Mouse (Mus musculus) adrenal gland, postnatal 36 days (tissue): ENCODE measurements around the gene Pde6d. TPM values are rescaled to one million over a fixed set of nuclear protein-coding genes. Genes with fewer than 3 reads are reported as not detected.
"Not testable (repeated sequence)": the region's sequence is repeated elsewhere in the genome, so short reads cannot be mapped to it uniquely, and the experiment has no call there.

Experiments
- DNase-seq, 2 experiments: peaks; one replicate each; pipeline ENCODE4 v3.0.0; 2021; ENCODE audit warnings: mixed read lengths in 1 of 2
- total RNA-seq, 2 experiments: library from RNA; stranded (reverse); gene quantifications; 2 replicates each; pipeline ENCODE4 v1.2.3; 2021

Gene Pde6d
- total RNA-seq, 2 experiments from 2014 or later = 31.2 to 35.7 TPM

DNA sequence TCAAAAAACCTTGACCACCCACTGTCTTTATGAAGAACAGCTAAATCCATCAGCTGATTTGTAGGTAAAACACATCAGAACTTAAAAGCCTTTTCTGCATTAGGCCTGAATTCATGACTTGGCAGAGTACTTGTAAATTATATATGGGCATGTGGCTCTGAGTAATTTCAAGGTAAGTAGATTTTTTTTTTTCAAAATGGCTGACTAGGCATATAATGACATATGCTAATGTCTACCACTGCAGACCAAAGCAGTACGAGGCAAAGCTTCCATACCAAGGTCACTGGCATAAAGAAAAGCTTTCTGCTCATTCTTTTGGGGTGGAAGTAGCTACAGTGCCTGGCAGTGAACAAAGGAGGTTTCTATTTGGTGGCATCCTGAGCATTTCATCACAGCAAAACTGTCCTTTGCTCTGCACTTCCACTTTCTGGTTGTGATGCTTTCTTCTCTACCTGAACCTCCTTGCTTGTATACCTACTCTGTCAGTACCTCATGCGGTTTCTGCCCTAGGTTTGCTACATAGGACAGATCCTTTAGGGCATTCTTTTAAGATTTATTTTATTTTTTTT is 13.1 kb downstream of the Pde6d start:
- no peak for DNase-seq

DNA sequence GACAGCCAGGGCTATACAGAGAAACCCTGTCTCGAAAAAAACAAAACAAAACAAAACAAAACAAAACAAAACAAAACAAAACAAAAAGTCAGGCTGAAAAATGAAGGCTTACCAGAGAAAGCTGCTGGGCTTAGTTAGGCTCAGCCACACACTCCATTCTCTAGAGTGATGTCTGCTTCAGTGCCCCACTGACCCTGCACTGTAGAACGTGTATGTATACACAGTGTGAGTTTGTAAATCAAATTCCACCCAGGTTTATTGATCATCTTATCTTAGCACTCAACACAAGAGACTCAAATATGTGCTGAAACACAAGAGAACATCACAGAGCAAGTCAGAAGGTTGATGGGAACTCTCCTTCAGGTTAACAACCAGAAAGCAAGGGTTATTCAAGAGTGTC is 14.0 kb downstream of the Pde6d start:
- no peak for DNase-seq

DNA sequence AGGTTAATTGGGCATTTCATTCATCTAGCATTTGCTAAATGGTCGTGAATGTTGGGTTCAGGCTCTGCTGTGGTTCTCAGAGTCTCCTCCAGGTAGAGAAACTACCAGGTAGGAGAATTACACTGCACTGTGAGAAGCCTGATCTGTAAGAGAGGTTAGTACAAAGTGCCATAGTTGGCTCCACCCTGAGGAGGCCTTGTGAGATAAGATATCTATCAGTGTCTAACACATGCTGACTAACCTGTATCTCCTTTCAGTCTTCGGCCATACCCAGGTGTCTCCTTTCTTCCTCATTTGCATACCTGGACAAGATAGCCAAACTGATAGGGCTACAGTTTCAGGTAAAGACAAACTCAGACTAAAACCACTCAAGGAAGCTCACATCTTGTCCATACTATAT is 19.8 kb downstream of the Pde6d start:
- no peak for DNase-seq

DNA sequence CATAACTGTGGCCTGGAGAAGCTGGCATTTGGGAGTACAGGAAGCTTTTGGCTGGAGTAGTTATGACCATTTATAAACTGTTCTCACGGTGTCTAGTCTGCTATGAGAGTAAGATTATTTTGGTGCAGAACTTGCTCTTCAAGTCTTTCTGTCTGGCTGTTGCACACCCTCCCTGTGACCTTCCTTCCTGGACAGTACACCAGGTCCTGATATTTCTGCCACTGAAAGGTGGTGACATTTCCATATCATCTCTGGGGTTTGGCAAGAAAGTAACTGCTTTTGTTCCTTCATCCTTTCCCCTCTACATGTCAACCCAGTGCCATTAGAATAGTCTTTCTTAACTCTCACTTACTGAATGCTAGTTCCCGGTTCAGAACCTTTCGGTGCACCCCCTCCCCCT is 23.2 kb downstream of the Pde6d start:
- no peak for DNase-seq

DNA sequence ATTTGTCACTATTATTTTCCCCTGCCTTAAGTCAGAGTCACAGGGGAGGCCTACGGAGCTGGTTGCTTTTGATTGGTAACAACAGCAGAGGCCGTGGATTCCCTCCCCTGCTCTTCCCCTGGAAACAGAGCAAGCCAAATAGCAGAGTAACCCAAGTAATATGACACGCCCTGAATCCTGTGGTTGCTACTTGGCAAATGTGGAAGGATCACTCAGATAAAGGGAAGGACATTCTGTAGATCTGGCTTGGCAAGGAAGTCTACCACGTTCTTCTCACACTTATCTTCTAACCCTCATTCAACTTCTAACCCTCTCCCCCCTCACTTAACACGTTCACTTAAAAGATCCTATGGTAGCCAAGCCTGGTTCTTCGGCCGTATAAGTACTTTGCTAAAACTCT is 24.6 kb downstream of the Pde6d start:
- no peak for DNase-seq

DNA sequence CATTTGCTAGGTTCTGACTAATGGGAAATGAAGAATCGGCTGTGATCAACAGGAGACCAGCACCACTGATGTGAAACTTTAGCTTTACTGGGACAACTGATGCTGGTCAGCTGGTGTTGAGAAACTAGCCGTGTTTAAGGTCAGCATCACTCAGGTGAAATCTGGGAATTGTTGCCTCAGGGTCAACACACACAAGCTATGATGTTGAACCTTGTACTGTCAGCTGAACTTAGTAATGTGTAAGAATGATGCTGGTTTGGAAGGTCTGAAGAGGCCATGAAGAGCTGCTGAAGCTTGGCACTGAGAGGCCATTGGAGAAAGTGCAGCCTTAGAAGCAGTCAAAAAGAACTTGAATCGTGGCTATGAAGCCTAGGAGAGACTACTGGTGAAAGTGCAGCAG is 26.8 kb downstream of the Pde6d start:
- no peak for DNase-seq

DNA sequence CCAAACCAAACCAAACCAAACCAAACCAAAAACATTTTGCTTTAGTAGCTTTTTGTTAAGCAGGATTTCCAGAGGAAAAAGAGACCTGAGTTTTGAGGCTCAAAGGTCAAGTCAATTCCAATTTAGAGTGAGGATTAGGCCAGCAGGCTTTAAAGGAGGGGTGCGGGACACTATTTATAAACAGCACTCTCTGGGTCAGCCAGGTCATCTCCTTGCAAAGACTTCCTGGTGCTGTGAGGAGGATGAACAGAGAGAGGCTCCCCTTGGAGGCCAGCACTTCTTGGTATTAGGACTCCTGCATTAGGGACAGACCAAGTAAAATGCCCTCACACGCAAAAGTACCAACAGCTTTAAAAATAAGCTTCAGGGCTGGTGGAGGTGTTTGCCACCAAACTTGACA is 30.6 kb downstream of the Pde6d start:
- no peak for DNase-seq

DNA sequence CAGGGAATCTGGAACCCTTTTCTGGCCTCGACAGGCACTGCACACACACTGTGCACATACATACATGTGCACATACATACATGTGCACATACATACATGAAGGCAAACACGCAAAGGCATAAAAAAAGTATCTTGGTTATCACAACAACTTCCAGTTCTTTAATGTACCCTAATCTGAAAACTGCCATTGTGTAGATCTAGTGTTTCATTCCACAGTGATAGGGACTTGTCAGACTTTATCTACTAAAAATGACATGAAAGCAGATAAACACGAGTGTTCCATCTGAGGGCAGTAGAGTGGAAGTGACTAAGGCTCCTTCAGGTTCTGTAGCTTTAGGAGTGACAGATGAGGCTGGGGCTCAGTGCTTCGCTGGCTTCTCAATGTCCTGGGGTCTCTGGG is 31.1 kb downstream of the Pde6d start:
- no peak for DNase-seq

DNA sequence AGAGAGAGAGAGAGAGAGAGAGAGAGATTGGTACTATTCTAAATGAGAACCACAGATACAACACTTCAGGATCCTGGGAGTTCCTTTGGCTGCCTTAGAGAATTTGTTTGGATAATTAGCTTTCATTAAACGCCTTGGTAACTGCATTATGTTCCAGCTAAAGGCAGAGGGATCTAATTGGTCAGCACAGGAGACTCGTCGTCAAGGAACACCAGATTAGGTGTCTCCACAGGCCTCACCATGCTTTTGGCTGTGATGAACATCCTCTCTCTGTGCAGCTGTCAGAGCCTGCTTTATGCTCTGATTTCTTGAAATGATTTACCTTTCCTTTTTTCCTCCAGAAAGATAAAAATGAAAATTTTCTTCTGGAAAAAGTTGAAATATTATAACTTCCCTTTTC is 35.6 kb downstream of the Pde6d start:
- DNase-seq = no peak

DNA sequence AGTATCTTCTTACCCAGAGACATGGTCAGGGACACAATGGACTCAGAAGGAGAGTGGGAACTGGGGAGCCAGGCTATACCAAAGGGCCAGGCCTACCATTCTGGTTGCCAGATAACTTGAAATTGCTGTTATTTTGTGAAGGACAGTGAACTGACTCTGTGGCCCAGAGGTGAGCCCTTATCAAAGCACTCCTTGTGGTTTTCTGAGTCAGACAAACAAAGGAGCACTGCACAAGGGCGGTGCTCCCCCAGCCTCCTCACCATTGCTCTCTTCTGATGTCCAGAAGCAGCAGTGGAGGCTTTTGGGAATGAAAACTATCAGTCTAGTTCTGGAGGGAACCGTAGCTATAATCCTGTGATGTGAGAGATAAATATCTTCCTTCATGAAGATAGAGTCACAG is 39.8 kb downstream of the Pde6d start:
- no peak for DNase-seq

DNA sequence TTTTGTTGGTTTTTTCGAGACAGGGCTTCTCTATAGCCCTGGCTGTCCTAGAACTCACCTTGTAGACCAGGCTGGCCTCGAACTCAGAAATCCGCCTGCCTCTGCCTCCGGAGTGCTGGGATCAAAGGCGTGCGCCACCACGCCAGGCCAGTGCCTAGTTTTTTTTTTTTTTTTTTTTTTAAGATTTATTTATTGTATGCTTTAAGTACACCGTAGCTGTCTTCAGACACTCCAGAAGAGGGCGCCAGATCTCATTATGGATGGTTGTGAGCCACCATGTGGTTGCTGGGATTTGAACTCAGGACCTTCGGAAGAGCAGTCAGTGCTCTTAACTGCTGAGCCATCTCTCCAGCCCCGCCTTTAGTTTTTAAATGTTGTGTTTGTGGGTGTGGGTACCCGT is 42.8 kb downstream of the Pde6d start:
- not testable (repeated sequence) for DNase-seq

DNA sequence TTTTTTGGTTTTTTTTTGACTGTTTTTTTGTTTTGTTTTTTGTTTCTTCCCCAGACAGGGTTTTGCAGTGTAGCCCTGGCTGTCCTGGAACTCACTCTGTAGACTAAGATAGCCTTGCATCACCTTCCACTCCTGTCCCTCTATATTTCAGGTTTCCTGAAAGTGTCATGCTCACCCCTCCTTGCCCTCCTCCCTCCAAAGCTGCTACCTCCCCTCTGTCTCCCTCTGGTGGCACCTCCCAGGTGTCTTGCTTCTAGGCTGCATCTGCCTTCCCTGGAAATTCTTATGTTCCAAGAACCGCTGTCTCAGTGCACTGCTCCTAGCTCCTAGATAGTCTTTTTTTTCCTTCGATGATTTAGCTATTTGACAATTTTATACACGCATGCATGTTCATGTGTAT is 44.0 kb downstream of the Pde6d start:
- no peak for DNase-seq

DNA sequence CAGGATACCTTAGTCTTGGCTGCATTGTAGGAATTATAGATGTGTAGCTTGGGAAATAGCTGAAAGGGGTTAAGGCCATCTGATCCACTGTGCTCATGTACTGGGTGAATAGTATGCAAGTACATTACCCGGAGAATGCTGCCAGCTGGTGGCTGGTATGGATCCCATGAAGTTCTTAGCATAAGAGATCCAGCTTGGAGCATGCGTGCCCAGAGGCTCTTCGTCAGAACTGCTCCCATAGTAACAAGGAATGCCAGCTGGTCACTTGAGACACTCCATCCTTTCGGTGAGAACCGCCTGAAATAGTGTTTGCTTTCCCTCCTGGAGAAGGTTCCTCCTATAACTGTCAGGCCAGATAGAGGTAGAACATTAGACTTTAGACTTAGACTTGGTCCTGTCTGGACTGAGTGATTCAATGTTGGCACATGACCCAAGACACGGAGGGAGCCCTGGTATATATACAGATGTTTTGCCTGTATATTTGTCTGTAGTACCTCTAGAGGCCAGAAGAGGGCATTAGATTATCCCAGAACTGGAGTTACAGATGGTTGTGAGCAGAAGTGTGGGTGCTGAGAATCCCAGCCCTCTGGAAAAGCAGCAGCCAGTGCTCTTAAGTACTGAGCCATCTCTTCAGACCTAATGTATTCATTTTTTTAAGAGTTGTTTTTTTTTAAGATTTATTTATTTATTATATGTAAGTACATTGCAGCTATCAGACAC is 48.9 kb downstream of the Pde6d start:
- no peak for DNase-seq

DNA sequence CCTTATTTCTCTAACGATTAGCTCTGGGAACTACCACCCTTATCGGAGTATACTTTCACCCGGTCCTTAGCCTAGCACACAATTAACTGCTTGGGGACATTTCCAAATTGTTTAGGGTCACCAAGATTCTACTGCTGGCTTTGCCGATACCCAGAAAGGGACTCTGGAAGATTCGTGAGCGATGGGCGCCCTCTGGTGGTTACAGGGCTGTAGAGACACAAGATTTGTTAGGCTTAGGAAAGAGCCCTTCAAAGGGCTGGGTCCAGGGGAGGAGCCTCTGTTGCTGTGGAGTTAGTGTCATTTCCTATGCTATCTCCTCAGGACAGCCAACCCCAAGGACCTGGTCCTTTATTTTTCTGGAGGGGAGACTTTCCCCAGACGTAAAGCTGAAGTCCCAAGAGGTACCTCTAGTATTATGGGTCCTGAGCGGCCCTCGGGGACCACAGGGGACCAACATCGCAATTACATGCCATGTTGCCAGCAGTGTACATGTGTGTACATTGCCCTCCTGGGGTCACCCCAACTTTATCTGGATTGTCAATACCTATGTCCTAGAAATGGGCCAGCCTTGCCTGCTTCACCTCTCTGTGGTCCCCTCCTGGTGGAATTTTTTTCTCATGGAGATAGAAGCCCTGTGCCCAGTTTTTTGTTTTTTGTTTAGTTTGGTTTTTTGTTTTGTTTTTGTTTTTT is 49.9 kb downstream of the Pde6d start:
- peak; percentile 95 to 97 for DNase-seq

DNA sequence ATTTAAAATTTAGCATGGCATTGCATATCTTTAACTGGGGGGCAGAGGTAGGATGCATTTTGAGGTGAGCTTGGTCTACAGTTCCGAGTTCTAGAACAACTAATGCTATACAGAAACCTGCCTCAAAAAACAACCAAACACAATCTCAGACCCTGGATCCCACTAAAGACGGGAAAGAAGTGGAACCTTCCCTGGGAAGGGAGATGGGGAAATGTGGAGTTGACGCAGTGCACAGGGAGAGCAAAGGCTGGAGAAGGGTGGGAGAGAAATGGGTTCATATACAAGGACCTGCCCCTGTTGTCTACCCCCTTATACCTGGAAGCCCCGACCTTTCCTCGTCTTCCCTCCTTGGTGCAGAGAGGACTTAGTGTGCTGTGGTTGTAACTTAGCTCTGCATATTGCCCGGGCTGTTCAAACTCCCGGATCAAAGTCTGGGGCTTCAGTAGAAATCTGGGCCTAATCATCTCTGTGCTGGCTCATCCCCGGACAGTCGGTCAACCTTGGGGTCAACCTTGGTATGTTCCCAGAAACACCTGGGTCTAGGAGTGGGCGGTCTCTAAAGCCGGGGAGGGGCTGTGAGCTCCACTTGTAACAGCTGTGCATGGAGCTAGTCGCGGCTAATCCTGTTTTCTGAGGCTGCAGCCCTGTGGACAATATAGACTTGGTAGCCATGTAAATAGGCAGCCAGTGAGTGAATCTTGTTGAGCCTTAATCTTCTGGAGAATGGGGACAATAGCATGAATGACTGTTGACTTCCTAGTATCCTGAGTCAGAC is 50.7 kb downstream of the Pde6d start:
- no peak for DNase-seq

DNA sequence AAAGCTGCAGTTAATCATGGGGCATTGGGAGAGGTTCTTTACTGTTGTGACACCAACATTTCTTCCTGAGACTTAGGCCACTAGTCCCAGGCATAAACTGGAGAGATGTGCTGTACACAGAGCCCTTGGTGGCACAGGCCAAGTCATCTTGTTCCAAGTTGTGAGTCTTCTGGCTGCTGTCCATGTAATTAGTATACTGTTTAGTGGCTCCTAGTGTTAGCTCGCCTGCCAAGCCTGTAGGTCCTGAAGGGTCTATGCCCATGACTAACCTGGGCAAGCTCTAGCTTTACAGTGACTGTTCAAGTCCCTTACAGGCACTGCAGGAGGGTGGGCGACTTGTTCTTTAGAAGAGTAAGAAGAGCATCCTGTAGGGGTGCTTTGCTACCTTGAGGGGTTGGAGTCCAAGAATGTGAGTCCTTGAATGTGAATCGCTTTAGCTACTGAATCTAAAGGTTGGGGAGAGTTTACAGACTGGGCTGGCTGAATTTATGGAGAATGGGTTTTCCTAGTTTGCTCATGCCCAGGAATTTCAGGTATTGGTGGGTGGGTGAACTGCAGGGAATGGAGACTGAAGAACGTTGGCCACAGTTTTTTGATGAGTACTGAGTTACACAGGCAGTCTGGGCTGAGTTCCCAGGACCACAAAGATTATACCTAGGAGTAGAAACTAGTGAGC is 51.4 kb downstream of the Pde6d start:
- DNase-seq = no peak

DNA sequence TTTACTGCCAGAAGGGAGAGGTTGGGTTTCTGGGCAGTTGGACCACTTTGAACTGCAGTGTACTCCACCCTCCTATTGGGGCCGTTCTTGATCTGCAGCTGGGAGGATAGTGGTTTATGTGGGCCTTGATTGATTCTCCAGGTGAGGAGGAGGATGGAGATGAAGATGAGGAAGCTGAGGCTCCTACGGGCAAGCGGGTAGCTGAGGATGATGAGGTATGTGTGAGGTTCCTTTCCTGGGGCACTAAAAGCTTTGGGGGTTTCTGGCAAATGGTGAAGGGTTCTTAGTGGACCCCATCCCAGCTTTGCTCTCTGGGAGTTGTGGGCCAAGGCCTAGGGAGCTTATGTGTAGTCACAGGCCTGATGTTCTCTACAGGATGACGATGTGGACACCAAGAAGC is 52.8 kb downstream of the Pde6d start:
- no peak for DNase-seq

DNA sequence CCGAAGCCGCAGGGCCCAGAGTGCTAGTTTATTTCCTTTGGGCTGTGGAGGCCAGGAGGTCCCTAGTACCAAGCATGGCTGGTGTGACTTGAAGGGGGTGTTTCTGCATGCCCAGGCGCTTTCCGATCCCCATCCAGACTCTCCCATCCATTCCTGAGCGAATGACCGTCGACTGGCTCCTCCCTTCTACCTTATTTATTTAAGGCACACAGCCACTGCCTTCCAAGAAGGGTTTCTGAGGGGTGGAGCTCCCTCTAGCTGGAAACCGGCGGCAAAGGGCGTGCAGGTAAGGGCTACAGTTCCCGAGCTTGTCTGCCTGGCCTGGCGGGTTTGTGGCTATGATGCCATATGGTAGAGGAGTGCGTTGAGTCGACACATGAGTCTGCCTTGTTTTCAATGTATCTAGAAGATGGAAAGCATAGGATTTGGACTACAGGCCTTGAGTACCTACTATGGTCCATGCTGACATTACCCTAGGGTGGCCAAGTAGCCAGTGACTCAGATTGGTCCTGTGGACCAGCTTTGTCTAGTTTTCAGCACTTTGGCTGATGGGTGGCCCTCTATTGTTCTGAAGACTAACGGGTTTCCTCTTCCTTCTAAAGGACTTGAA is 53.8 kb downstream of the Pde6d start:
- peak; percentile 45 to 59 for DNase-seq

DNA sequence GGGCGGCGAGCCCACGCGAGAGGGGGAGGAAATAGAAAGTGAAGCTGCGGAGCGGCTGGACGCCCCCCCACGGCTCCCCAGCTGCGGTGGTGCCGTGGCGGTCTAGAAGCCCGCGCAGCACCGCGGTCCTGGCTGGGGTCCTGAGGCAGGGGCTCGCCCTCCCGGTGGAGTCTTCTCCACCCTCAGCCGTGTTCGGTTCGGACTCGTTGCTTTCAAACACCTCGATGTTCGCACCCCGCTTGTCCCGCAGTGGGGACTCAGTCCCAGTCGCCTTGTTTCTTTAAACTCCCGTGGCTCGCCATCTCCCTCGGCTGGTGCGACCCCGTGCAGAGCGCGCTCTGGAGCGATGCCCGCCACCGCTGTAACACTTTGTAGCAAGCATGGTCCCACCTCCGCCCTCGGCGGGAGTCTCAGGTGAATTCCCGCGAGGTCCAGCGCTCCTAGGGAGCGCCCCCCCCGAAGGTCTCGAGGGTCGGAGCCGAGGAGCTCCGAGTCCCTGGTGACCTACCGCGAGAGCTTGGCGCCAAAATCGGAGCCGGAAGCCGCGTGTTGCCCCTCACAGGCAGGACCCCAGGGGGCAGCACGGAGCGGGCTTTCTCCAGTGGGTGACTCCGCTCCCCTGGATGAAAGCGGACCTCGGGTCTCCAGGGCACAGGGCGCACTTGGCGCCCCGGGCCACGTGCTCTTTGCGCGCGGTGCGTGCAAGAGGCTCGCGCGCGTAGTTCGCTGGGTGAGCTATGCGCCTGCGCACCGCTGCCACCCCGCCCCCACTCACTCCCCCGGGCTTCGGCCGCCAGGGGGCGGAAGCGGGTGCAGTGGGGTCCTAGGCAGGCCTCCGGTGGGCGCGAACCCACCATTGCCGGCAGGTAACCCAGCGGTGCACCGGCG is 54.6 kb downstream of the Pde6d start:
- peak; percentile 92 to 95 for DNase-seq

DNA sequence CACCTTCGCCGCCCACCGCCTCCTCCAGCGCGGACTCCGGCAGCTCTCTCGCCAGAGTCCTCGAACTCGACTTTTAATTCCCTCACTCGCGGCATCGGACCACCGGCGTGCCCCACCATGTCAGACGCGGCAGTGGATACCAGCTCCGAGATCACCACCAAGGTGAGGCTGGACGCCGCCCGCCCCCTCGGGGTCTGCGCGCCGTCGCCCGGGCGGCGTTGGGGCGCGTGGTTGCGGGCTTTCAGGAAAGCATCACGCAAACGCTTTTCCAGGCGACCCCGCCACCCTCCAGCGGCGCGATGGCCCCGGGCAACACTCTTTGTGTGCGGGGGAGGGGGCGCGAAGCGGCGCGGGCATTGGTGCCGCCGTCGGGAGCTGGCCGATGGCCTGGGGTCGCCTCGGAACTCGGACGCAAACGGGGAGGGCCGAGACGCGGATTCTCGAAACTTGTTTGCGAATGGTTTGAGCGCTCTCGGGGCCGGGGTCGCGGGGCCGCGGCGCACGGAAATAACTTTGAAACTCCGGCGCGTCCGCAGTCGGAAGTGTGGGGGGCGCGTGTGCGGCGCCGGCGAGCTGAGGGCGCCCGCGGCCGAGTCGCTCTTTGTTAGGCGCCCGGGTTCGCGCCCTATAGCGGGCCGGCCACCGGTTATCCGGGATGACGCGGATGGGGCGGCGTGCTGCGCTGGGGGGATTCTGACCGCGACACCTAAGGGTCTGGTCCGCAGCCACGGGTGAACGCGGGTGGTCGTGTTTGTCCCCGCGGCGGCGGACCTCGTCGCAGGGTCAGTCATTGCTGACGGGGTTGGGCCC is 55.4 kb downstream of the Pde6d start:
- DNase-seq = peak; percentile 45 to 60
